Comparison of ENCODE assay signal across 18 mouse cellular contexts in genomic region chr9:97190321-97190860, GRCm38 (mm10).
A peak's percentile ranks its signal among the peaks of the same experiment; 100 is the strongest.
DNase-seq lines count a peak whose midpoint lies in the region; ATAC-seq and TF ChIP-seq lines count a peak whose summit lies in the region.
"Had no signal": no experiment of that assay in that cellular context is flagged by ENCODE, and none has a peak within 500 bp of the region (broad histone marks: within the 10 kb centered on the region; RNA-seq: fewer than 3 reads in every experiment).

No protein-coding gene starts in this region.

- no peaks in the 10 kb centered on the region for H3K36me3 ChIP-seq in forebrain, embryonic 14.5 days (ENCODE audit: control insufficient read depth, insufficient read depth, low read length)
- H3K36me3 ChIP-seq in forebrain, embryonic 16.5 days (ENCODE audit: control insufficient read depth, insufficient read depth), result no peaks in the 10 kb centered on the region
- no peaks in the 10 kb centered on the region for H3K36me3 ChIP-seq in testis, adult 2 months (ENCODE audit: control insufficient read depth, insufficient read depth, low read length)
- H3K36me3 ChIP-seq: forebrain, embryonic 12.5 days; heart, embryonic 13.5 days; limb, embryonic 12.5 days; liver, embryonic 15.5 days had no signal

- no peaks in the 10 kb centered on the region for H3K27me3 ChIP-seq in forebrain, embryonic 14.5 days (replicated peaks; ENCODE audit: control insufficient read depth, insufficient read depth, low read length)
- no peaks in the 10 kb centered on the region for H3K27me3 ChIP-seq in forebrain, embryonic 16.5 days (replicated peaks; ENCODE audit: control insufficient read depth, insufficient read depth, low read length)
- no peaks in the 10 kb centered on the region for H3K27me3 ChIP-seq in testis, adult 2 months (ENCODE audit: control insufficient read depth, insufficient read depth, low read length)
- H3K27me3 ChIP-seq: forebrain, embryonic 12.5 days; heart, embryonic 13.5 days; limb, embryonic 12.5 days; liver, embryonic 15.5 days; megakaryocyte, embryonic 14.5 days had no signal

- TF ChIP-seq POLR2A in testis, adult 2 months (IDR thresholded peaks at IDR 0.05; ENCODE audit: control insufficient read depth, low read depth, low read length), result no peak

- H3K9ac ChIP-seq in forebrain, embryonic 14.5 days (ENCODE audit: low read length), result no peak overlapping the region
- H3K9ac ChIP-seq in forebrain, embryonic 16.5 days (replicated peaks; ENCODE audit: low read depth, low read length), result no peak overlapping the region
- H3K9ac ChIP-seq: forebrain, embryonic 12.5 days; heart, embryonic 13.5 days; limb, embryonic 12.5 days; liver, embryonic 15.5 days had no signal

- no peak for TF ChIP-seq CTCF in layer of hippocampus, adult 2 months (conservative IDR thresholded peaks at IDR 0.05)
- no peak for TF ChIP-seq CTCF in testis, adult 2 months (IDR thresholded peaks at IDR 0.05; ENCODE audit: control insufficient read depth, insufficient read depth, insufficient replicate concordance, low read depth, low read length)

- H3K9me3 ChIP-seq in forebrain, embryonic 14.5 days (replicated peaks; ENCODE audit: control insufficient read depth, low read length), result no peaks in the 10 kb centered on the region
- H3K9me3 ChIP-seq in forebrain, embryonic 16.5 days (ENCODE audit: control insufficient read depth, low read length), result no peaks in the 10 kb centered on the region
- H3K9me3 ChIP-seq: forebrain, embryonic 12.5 days; heart, embryonic 13.5 days; limb, embryonic 12.5 days; liver, embryonic 15.5 days had no signal

- DNase-seq in forebrain, embryonic 14.5 days (ENCODE audit: low spot score), result peak; percentile 60
- DNase-seq in layer of hippocampus, adult 2 months (ENCODE audit: low spot score in 2 of 2), result no peak
- no peak for DNase-seq in layer of hippocampus, postnatal 25 days (ENCODE audit: extremely low spot score in 1 of 2, low spot score in 1 of 2)
- no peak for DNase-seq in testis, postnatal 14 days (ENCODE audit: low spot score)
- no peak for DNase-seq in gastrocnemius, adult 8-10 months (ENCODE audit: low spot score in 2 of 2)
- no peak for DNase-seq in left cerebral cortex, adult 9 months (ENCODE audit: low spot score in 2 of 2)
- DNase-seq: cerebellum, postnatal 14 days; embryo, embryonic 11 days; heart, postnatal 36 days; lung, postnatal 10 days had no signal

- 62% methylated on average over 14 of the region's 14 CpGs for WGBS in forebrain, embryonic 14.5 days
- WGBS in forebrain, embryonic 16.5 days, result 49% methylated on average over 14 of the region's 14 CpGs

- no peak overlapping the region for H3K4me2 ChIP-seq in forebrain, embryonic 14.5 days (ENCODE audit: low read length)
- H3K4me2 ChIP-seq in forebrain, embryonic 16.5 days (ENCODE audit: low read length), result no peak overlapping the region
- H3K4me2 ChIP-seq: forebrain, embryonic 12.5 days; heart, embryonic 13.5 days; limb, embryonic 12.5 days; liver, embryonic 15.5 days had no signal

- H3K27ac ChIP-seq in forebrain, embryonic 14.5 days (ENCODE audit: low read depth, low read length), result no peak overlapping the region
- no peak overlapping the region for H3K27ac ChIP-seq in forebrain, embryonic 16.5 days (ENCODE audit: low read length)
- H3K27ac ChIP-seq in layer of hippocampus, adult 2 months, result no peak overlapping the region
- no peak overlapping the region for H3K27ac ChIP-seq in testis, adult 2 months (ENCODE audit: control insufficient read depth, insufficient read depth, low read depth, low read length)
- H3K27ac ChIP-seq: forebrain, embryonic 12.5 days; heart, embryonic 13.5 days; left cerebral cortex, adult 2 months; limb, embryonic 12.5 days; liver, embryonic 15.5 days had no signal

- ATAC-seq in forebrain, embryonic 14.5 days, result no peak
- no peak for ATAC-seq in forebrain, embryonic 16.5 days

- H3K4me1 ChIP-seq in forebrain, embryonic 14.5 days (ENCODE audit: control insufficient read depth, insufficient read depth, low read length), result no peaks in the 10 kb centered on the region
- H3K4me1 ChIP-seq in forebrain, embryonic 16.5 days (replicated peaks; ENCODE audit: control insufficient read depth, insufficient read depth, low read length), result no peaks in the 10 kb centered on the region
- H3K4me1 ChIP-seq in testis, adult 2 months (ENCODE audit: control insufficient read depth, insufficient read depth, low read length), result peaks cover 3% of the 10 kb centered on the region; the same call in 1 of the 2 replicates
- H3K4me1 ChIP-seq: forebrain, embryonic 12.5 days; heart, embryonic 13.5 days; limb, embryonic 12.5 days; liver, embryonic 15.5 days; megakaryocyte, embryonic 14.5 days had no signal

- no peak overlapping the region for H3K4me3 ChIP-seq in forebrain, embryonic 14.5 days (ENCODE audit: low read depth, low read length)
- H3K4me3 ChIP-seq in forebrain, embryonic 16.5 days (replicated peaks; ENCODE audit: low read length), result no peak overlapping the region
- H3K4me3 ChIP-seq in layer of hippocampus, adult 2 months, result peak overlapping the region; percentile 39
- peak overlapping the region; percentile 32 for H3K4me3 ChIP-seq in testis, adult 2 months (ENCODE audit: control insufficient read depth, low read depth, low read length)
- H3K4me3 ChIP-seq: forebrain, embryonic 12.5 days; heart, embryonic 13.5 days; left cerebral cortex, adult 2 months; limb, embryonic 12.5 days; liver, embryonic 15.5 days; megakaryocyte, embryonic 14.5 days had no signal

Comparison
In these comparisons a context has a peak if more than half of its experiments do, and no peak if none do; other contexts are left out.
1. H3K4me3 ChIP-seq: peak in layer of hippocampus, adult 2 months (single experiment) and testis, adult 2 months (single experiment); none in forebrain, embryonic 14.5 days (single experiment) and forebrain, embryonic 16.5 days (single experiment).